Mouse (Mus musculus) heart, postnatal 0 days (tissue): ENCODE measurements around the gene Cep72. TPM values are rescaled to one million over a fixed set of nuclear protein-coding genes. Genes with fewer than 3 reads are reported as not detected.

Experiments used
- ATAC-seq: fragments of 200-750 bp; cut with Nextera tagmentation; 2 replicates; pipeline ENCODE4 v1.8.0; 2017; ENCODE audit warnings: low read depth, moderate number of reproducible peaks, moderate library complexity; ENCODE audit not compliant: insufficient read depth
- DNase-seq: peaks from one replicate; pipeline ENCODE4 v3.0.0-alpha.2; 2016; ENCODE audit warnings: low spot score
- H3K27ac ChIP-seq: fragments of 300-500 bp; sonication (generic); 2 replicates; pipeline ENCODE4 v1.5.1; 2014; ENCODE audit warnings: low read depth, mild to moderate bottlenecking
- H3K27me3 ChIP-seq: fragments of 300-500 bp; sonication (generic); 2 replicates; pipeline ENCODE4 v1.6.1; 2014; ENCODE audit warnings: low read length, mixed read lengths; ENCODE audit not compliant: control insufficient read depth, insufficient read depth
- H3K36me3 ChIP-seq: fragments of 300-500 bp; sonication (generic); replicated peaks from 2 replicates; pipeline ENCODE4 v1.6.1; 2014; ENCODE audit warnings: low read length, mixed read lengths; ENCODE audit not compliant: control insufficient read depth, insufficient read depth
- H3K4me1 ChIP-seq: fragments of 300-500 bp; sonication (generic); 2 replicates; pipeline ENCODE4 v1.6.1; 2014; ENCODE audit warnings: antibody characterized with exemption; ENCODE audit not compliant: control insufficient read depth, insufficient read depth
- H3K4me2 ChIP-seq: fragments of 300-500 bp; sonication (generic); 2 replicates; pipeline ENCODE4 v1.6.1; 2014; ENCODE audit warnings: low read depth, mild to moderate bottlenecking, low read length, moderate library complexity
- H3K4me3 ChIP-seq: fragments of 300-500 bp; sonication (generic); 2 replicates; pipeline ENCODE4 v1.5.1; 2014; ENCODE audit warnings: low read depth, low read length
- H3K9ac ChIP-seq: fragments of 300-500 bp; sonication (generic); replicated peaks from 2 replicates; pipeline ENCODE4 v1.6.1; 2014; ENCODE audit warnings: low read depth, low read length, mixed read lengths
- H3K9me3 ChIP-seq: fragments of 300-500 bp; sonication (generic); replicated peaks from 2 replicates; pipeline ENCODE4 v1.6.1; 2016; ENCODE audit warnings: low read length; ENCODE audit not compliant: control insufficient read depth
- CTCF ChIP-seq: IDR thresholded peaks from 2 replicates; pipeline ENCODE4 v1.5.1; 2016; ENCODE audit warnings: antibody characterized with exemption, control low read depth, low read depth
- EP300 ChIP-seq: IDR thresholded peaks from 2 replicates; pipeline ENCODE4 v1.6.1; 2016; ENCODE audit warnings: antibody characterized with exemption, low read depth
- WGBS: fragments of 180-500 bp; shearing (Covaris S2); extraction: QIAGEN DNeasy Blood & Tissue Kit; methylation state at CpG from one replicate; pipeline ENCODE4 v1.1.7; 2014; 5-methylcytosine and 5-hydroxymethylcytosine counted together
- polyA plus RNA-seq: library from polyadenylated mRNA; unstranded; fragments of >200 nt; fragmentation: Nextera tagmentation; extraction: Ambion mirVana; gene quantifications from 2 replicates; pipeline ENCODE4 v1.2.1, GENCODE M21; 2015
- total RNA-seq: library from RNA; depleted of rRNA; stranded (reverse); fragments of >200 nt; gene quantifications from 2 replicates; pipeline ENCODE4 v1.2.3, GENCODE M21; 2014; ENCODE audit warnings: low replicate concordance; rRNA removed

Gene Cep72
- total RNA-seq (3.9 and 5.5 TPM in 2 replicates), polyA plus RNA-seq (4.5 and 4.8 TPM in 2 replicates)

- Histone ChIP-seq H3K27ac (peak within 1 kb of the TSS; percentile 79), H3K27me3 (no peaks in the 10 kb centered on the region), H3K4me1 (no peaks in the 10 kb centered on the region), H3K9me3 (no peaks in the 10 kb centered on the region), H3K9ac (peak within 1 kb of the TSS; percentile 69), H3K4me2 (peak within 1 kb of the TSS; percentile 72), H3K4me3 (peak within 1 kb of the TSS; percentile 70), H3K36me3 (peaks cover 10% of the 10 kb centered on the region)
- TF ChIP-seq EP300 (no peak), CTCF (no peak)
- 2% methylated on average over 48 of the region's 48 CpGs for WGBS
- DNase-seq (peak; percentile 83), ATAC-seq (peak; percentile 97)
Observed at GRCm38 (mm10) chr13:74061613-74062377, at the start of gene Cep72. Cep72 (minus strand) TSS chr13:74062299.

- Histone ChIP-seq H3K4me3 (no peak overlapping the region), H3K9me3 (no peaks in the 10 kb centered on the region), H3K27ac (peak overlapping the region; percentile 48), H3K27me3 (no peaks in the 10 kb centered on the region), H3K36me3 (no peaks in the 10 kb centered on the region), H3K9ac (no peak overlapping the region), H3K4me1 (peaks cover 12% of the 10 kb centered on the region; the same call in 1 of the 2 replicates), H3K4me2 (no peak overlapping the region)
- peak; percentile 63 for DNase-seq
- peak; percentile 90 for ATAC-seq
- 52% methylated on average over 2 of the region's 2 CpGs for WGBS
- TF ChIP-seq EP300 (no peak), CTCF (no peak)
Observed at GRCm38 (mm10) chr13:74107410-74107809, 45.3 kb upstream of the Cep72 start.

- Histone ChIP-seq H3K9me3 (no peaks in the 10 kb centered on the region), H3K4me3 (no peak overlapping the region), H3K4me2 (no peak overlapping the region), H3K9ac (no peak overlapping the region), H3K27ac (no peak overlapping the region), H3K27me3 (no peaks in the 10 kb centered on the region), H3K36me3 (no peaks in the 10 kb centered on the region), H3K4me1 (peaks cover 12% of the 10 kb centered on the region)
- DNase-seq (no peak), ATAC-seq (no peak)
- 75% methylated on average over 7 of the region's 7 CpGs for WGBS
- TF ChIP-seq EP300: no peak
- no peak for TF ChIP-seq CTCF
Observed at GRCm38 (mm10) chr13:74104417-74104816, 42.3 kb upstream of the Cep72 start.

- H3K27me3 ChIP-seq: no peaks in the 10 kb centered on the region
- DNase-seq: no peak
- no peak overlapping the region for H3K4me2 ChIP-seq
- no peak overlapping the region for H3K9ac ChIP-seq
- WGBS: 65% methylated on average over 4 of the region's 4 CpGs
- ATAC-seq: no peak
- TF ChIP-seq CTCF (no peak), EP300 (no peak)
- H3K27ac ChIP-seq: no peak overlapping the region
- H3K9me3 ChIP-seq: no peaks in the 10 kb centered on the region
- H3K4me1 ChIP-seq: peaks cover 11% of the 10 kb centered on the region
- H3K36me3 ChIP-seq: no peaks in the 10 kb centered on the region
- H3K4me3 ChIP-seq: no peak overlapping the region
Observed at GRCm38 (mm10) chr13:74102831-74103582, 40.9 kb upstream of the Cep72 start.

- no peaks in the 10 kb centered on the region for H3K36me3 ChIP-seq
- DNase-seq (no peak), ATAC-seq (no peak)
- no peak overlapping the region for H3K27ac ChIP-seq
- H3K9ac ChIP-seq: no peak overlapping the region
- H3K27me3 ChIP-seq: no peaks in the 10 kb centered on the region
- H3K4me1 ChIP-seq: peaks cover 11% of the 10 kb centered on the region
- H3K9me3 ChIP-seq: no peaks in the 10 kb centered on the region
- WGBS: 76% methylated on average over 8 of the region's 8 CpGs
- no peak overlapping the region for H3K4me2 ChIP-seq
- H3K4me3 ChIP-seq: no peak overlapping the region
- TF ChIP-seq CTCF (no peak), EP300 (no peak)
Observed at GRCm38 (mm10) chr13:74102108-74102830, 40.2 kb upstream of the Cep72 start.
